8 mouse cellular contexts compared by ENCODE assay signal in genomic region chr14:55788256-55789050, GRCm38 (mm10). TPM values are rescaled to one million over a fixed set of nuclear protein-coding genes. Genes with fewer than 3 reads are reported as not detected.
DNase-seq lines count a peak whose midpoint lies in the region; ATAC-seq lines count a peak whose summit lies in the region.

TSS of gene Ripk3 (minus strand) at chr14:55788865.

- WGBS in embryonic facial prominence, embryonic 15.5 days = 5% methylated on average over 40 of the region's 40 CpGs
- WGBS in limb, embryonic 13.5 days = 5% methylated on average over 40 of the region's 40 CpGs
- WGBS in midbrain, embryonic 11.5 days = 6% methylated on average over 40 of the region's 40 CpGs

- H3K9me3 ChIP-seq in embryonic facial prominence, embryonic 15.5 days (replicated peaks) = no peaks in the 10 kb centered on the region
- H3K9me3 ChIP-seq in limb, embryonic 13.5 days = no peaks in the 10 kb centered on the region
- H3K9me3 ChIP-seq in midbrain, embryonic 11.5 days (ENCODE audit: control insufficient read depth, low read length) = no peaks in the 10 kb centered on the region

- no peak for ATAC-seq in embryonic facial prominence, embryonic 15.5 days (ENCODE audit: insufficient number of reproducible peaks, low FRiP score, low TSS enrichment, low read depth)
- ATAC-seq in limb, embryonic 13.5 days (ENCODE audit: low FRiP score, low read depth) = peak; percentile 38; the same call in 1 of the 2 replicates
- ATAC-seq in midbrain, embryonic 11.5 days (ENCODE audit: low FRiP score) = no peak

- no peaks in the 10 kb centered on the region for H3K36me3 ChIP-seq in embryonic facial prominence, embryonic 15.5 days
- H3K36me3 ChIP-seq in limb, embryonic 13.5 days = no peaks in the 10 kb centered on the region
- H3K36me3 ChIP-seq in midbrain, embryonic 11.5 days (ENCODE audit: control insufficient read depth, insufficient read depth, low read length) = no peaks in the 10 kb centered on the region

- H3K4me1 ChIP-seq in embryonic facial prominence, embryonic 15.5 days = peaks cover 18% of the 10 kb centered on the region
- peaks cover 17% of the 10 kb centered on the region for H3K4me1 ChIP-seq in limb, embryonic 13.5 days
- H3K4me1 ChIP-seq in midbrain, embryonic 11.5 days (ENCODE audit: control insufficient read depth, insufficient read depth, low read length) = peaks cover 4% of the 10 kb centered on the region

- peaks cover 17% of the 10 kb centered on the region for H3K27me3 ChIP-seq in embryonic facial prominence, embryonic 15.5 days
- H3K27me3 ChIP-seq in limb, embryonic 13.5 days = peaks cover 67% of the 10 kb centered on the region
- H3K27me3 ChIP-seq in midbrain, embryonic 11.5 days (ENCODE audit: control insufficient read depth, insufficient read depth, low read length) = peaks cover 52% of the 10 kb centered on the region

- peak; percentile 0 to 1 for DNase-seq in left cerebral cortex, postnatal 25 days (ENCODE audit: low spot score in 2 of 2)
- no peak for DNase-seq in left cerebral cortex, postnatal 10 days (ENCODE audit: extremely low spot score in 1 of 2, low spot score in 2 of 2)
- peak; percentile 42 for DNase-seq in heart, postnatal 4 days
- peak; percentile 89 for DNase-seq in midbrain, embryonic 11.5 days (ENCODE audit: low spot score, missing footprints)
- DNase-seq in thymus, adult 18-20 months = peak; percentile 63 to 72
- DNase-seq in left cerebral cortex, adult 9 months (ENCODE audit: low spot score in 2 of 2) = no peak

- H3K9ac ChIP-seq in embryonic facial prominence, embryonic 15.5 days = peak within 1 kb of the TSS; percentile 34; the same call in 1 of the 2 replicates
- H3K9ac ChIP-seq in limb, embryonic 13.5 days = peak within 1 kb of the TSS; percentile 65
- no peak within 1 kb of the TSS; the same call in 1 of the 2 replicates for H3K9ac ChIP-seq in midbrain, embryonic 11.5 days (ENCODE audit: low read length)

- H3K27ac ChIP-seq in embryonic facial prominence, embryonic 15.5 days (replicated peaks) = no peak within 1 kb of the TSS
- H3K27ac ChIP-seq in limb, embryonic 13.5 days = no peak within 1 kb of the TSS
- no peak within 1 kb of the TSS for H3K27ac ChIP-seq in midbrain, embryonic 11.5 days (ENCODE audit: low read depth, low read length)

- peak within 1 kb of the TSS; percentile 80 for H3K4me2 ChIP-seq in embryonic facial prominence, embryonic 15.5 days (replicated peaks)
- peak within 1 kb of the TSS; percentile 81 for H3K4me2 ChIP-seq in limb, embryonic 13.5 days (replicated peaks)
- H3K4me2 ChIP-seq in midbrain, embryonic 11.5 days = peak within 1 kb of the TSS; percentile 41

- peak within 1 kb of the TSS; percentile 49 for H3K4me3 ChIP-seq in embryonic facial prominence, embryonic 15.5 days (replicated peaks)
- peak within 1 kb of the TSS; percentile 50 for H3K4me3 ChIP-seq in limb, embryonic 13.5 days
- H3K4me3 ChIP-seq in midbrain, embryonic 11.5 days (ENCODE audit: low read depth, low read length) = peak within 1 kb of the TSS; percentile 21

- intact Hi-C loops in left cerebral cortex, postnatal 25 days (cut with DNase I) = no loop called here
- intact Hi-C loops in left cerebral cortex, postnatal 10 days (cut with DNase I) = no loop called here

RNA-seq across cellular contexts. Expression of gene Ripk3, which starts in this region (rescaled TPM):
- total RNA-seq in left cerebral cortex, postnatal 25 days (2021) = under 1 TPM in 1 of 2 experiments, not detected in 1; 0.96 TPM
- 1 to 10 TPM; 2.0 to 2.6 TPM for total RNA-seq in left cerebral cortex, postnatal 10 days (2021)
- polyA plus RNA-seq in embryonic facial prominence, embryonic 15.5 days (2015; fragmentation: Nextera tagmentation; extraction: Ambion mirVana) = 34.5 and 41.3 TPM in 2 replicates
- 10 to 100 TPM; 10.6 to 14.0 TPM for total RNA-seq in heart, postnatal 4 days (2021)
- 31.0 and 37.1 TPM in 2 replicates for polyA plus RNA-seq in limb, embryonic 13.5 days (2015; fragmentation: Nextera tagmentation; extraction: Ambion mirVana)
- polyA plus RNA-seq in midbrain, embryonic 11.5 days (2014; fragmentation: Nextera tagmentation; extraction: Ambion mirVana) = 4.0 and 4.5 TPM in 2 replicates

Comparison
In these comparisons a context has a peak if more than half of its experiments do, and no peak if none do; other contexts are left out.
1. Peak in DNase-seq in left cerebral cortex, postnatal 25 days; RNA of the gene not detected or under 1 TPM.
2. DNase-seq: peak in heart, postnatal 4 days (single experiment), midbrain, embryonic 11.5 days (single experiment) and thymus, adult 18-20 months (2 of 2); none in left cerebral cortex, postnatal 10 days (0 of 2) and left cerebral cortex, adult 9 months (0 of 2).
3. Peak in every context shown above with its lines, with median percentiles within 50 percentile points of each other: H3K4me2 ChIP-seq and H3K4me3 ChIP-seq.